Mouse (Mus musculus) hindbrain, embryonic 13.5 days (tissue): ENCODE measurements around the gene H1foo. TPM values are rescaled to one million over a fixed set of nuclear protein-coding genes. Genes with fewer than 3 reads are reported as not detected.
A peak's percentile ranks its signal among the peaks of the same experiment; 100 is the strongest.

Experiments used
- ATAC-seq: fragments of 200-750 bp; cut with Nextera tagmentation; 2 replicates; pipeline ENCODE4 v1.8.0; 2017; ENCODE audit warnings: moderate TSS enrichment; ENCODE audit not compliant: low FRiP score
- H3K27ac ChIP-seq: fragments of 300-500 bp; sonication (generic); 2 replicates; pipeline ENCODE4 v1.5.1; 2015; ENCODE audit warnings: inconsistent platforms, mild to moderate bottlenecking, moderate library complexity
- H3K27me3 ChIP-seq: fragments of 300-500 bp; sonication (generic); 2 replicates; pipeline ENCODE4 v1.6.1; 2015; ENCODE audit warnings: mild to moderate bottlenecking, inconsistent platforms
- H3K36me3 ChIP-seq: fragments of 300-500 bp; sonication (generic); 2 replicates; pipeline ENCODE4 v1.6.1; 2015; ENCODE audit warnings: mild to moderate bottlenecking, inconsistent platforms
- H3K4me1 ChIP-seq: fragments of 300-500 bp; sonication (generic); replicated peaks from 2 replicates; pipeline ENCODE4 v1.6.1; 2015; ENCODE audit warnings: inconsistent platforms
- H3K4me2 ChIP-seq: fragments of 300-500 bp; sonication (generic); 2 replicates; pipeline ENCODE4 v1.6.1; 2015; ENCODE audit warnings: inconsistent platforms, mild to moderate bottlenecking, moderate library complexity
- H3K4me3 ChIP-seq: fragments of 300-500 bp; sonication (generic); 2 replicates; pipeline ENCODE4 v1.5.1; 2015; ENCODE audit warnings: mild to moderate bottlenecking, inconsistent platforms
- H3K9ac ChIP-seq: fragments of 300-500 bp; sonication (generic); 2 replicates; pipeline ENCODE4 v1.6.1; 2015; ENCODE audit warnings: mild to moderate bottlenecking, inconsistent platforms
- H3K9me3 ChIP-seq: fragments of 300-500 bp; sonication (generic); 2 replicates; pipeline ENCODE4 v1.6.1; 2016; ENCODE audit warnings: inconsistent platforms
- WGBS: fragments of 180-500 bp; shearing (Covaris S2); methylation state at CpG from one replicate; pipeline ENCODE4 v1.1.7; 2015; 5-methylcytosine and 5-hydroxymethylcytosine counted together
- polyA plus RNA-seq: library from polyadenylated mRNA; unstranded; fragments of >200 nt; fragmentation: Nextera tagmentation; extraction: Ambion mirVana; gene quantifications from 2 replicates; pipeline ENCODE4 v1.2.1, GENCODE M21; 2015

Gene H1foo
- polyA plus RNA-seq, 1 experiment from 2014 or later = not detected

- Histone ChIP-seq H3K27me3 (0 out of 2 replicates have a peak, but pooled peaks cover 8% of the 10 kb centered on the region), H3K4me2 (no peak overlapping the region), H3K4me1 (peaks cover 40% of the 10 kb centered on the region), H3K27ac (no peak overlapping the region), H3K9me3 (no peaks in the 10 kb centered on the region), H3K9ac (no peak overlapping the region), H3K36me3 (no peaks in the 10 kb centered on the region), H3K4me3 (no peak overlapping the region)
- WGBS = 69% methylated on average over 5 of the region's 5 CpGs
- ATAC-seq = no peak
These were observed 23.3 kb downstream of the H1foo start for GRCm38 (mm10) chr6:115968086-115968485.

DNA sequence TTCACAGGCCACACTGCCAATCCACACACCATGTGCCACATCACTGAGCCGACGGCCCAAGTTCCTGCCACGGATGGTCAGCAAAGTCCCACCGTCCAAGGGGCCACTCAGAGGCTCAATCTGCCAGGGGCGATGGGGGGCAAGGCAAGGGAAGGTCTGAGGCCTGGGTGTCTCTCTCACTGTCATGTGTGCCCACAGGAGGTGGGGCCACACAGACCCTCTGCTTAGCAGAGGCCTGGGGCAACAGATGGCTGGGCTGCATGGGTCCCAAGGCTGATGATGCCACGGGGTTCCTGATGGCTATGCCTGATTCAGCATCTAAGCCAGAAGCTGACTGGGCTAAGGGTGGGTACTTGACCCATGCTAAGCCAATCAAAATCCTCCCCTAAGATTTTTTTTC, 24.0 kb downstream of the H1foo start:
- H3K9me3 ChIP-seq = no peaks in the 10 kb centered on the region
- 0 out of 2 replicates have a peak, but pooled peaks cover 11% of the 10 kb centered on the region for H3K27me3 ChIP-seq
- WGBS = 77% methylated on average over 6 of the region's 6 CpGs
- no peak overlapping the region for H3K4me3 ChIP-seq
- no peak overlapping the region; the same call in 1 of the 2 replicates for H3K9ac ChIP-seq
- H3K4me2 ChIP-seq = no peak overlapping the region
- H3K36me3 ChIP-seq = no peaks in the 10 kb centered on the region
- H3K4me1 ChIP-seq = peaks cover 39% of the 10 kb centered on the region
- H3K27ac ChIP-seq = no peak overlapping the region
- no peak for ATAC-seq

GRCm38 (mm10) chr6:115969103-115969502, 24.4 kb downstream of the H1foo start:
- H3K4me2 ChIP-seq = no peak overlapping the region
- no peak for ATAC-seq
- no peak overlapping the region for H3K27ac ChIP-seq
- 74% methylated on average over 9 of the region's 9 CpGs for WGBS
- H3K4me1 ChIP-seq = peaks cover 43% of the 10 kb centered on the region
- no peaks in the 10 kb centered on the region for H3K9me3 ChIP-seq
- no peak overlapping the region for H3K4me3 ChIP-seq
- 0 out of 2 replicates have a peak, but pooled peaks cover 7% of the 10 kb centered on the region for H3K27me3 ChIP-seq
- H3K9ac ChIP-seq = no peak overlapping the region; the same call in 1 of the 2 replicates
- H3K36me3 ChIP-seq = no peaks in the 10 kb centered on the region

- no peak overlapping the region for H3K4me2 ChIP-seq
- H3K27ac ChIP-seq = no peak overlapping the region
- 0 out of 2 replicates have a peak, but pooled peaks cover 6% of the 10 kb centered on the region for H3K27me3 ChIP-seq
- 55% methylated on average over 4 of the region's 6 CpGs for WGBS
- H3K4me1 ChIP-seq = peaks cover 48% of the 10 kb centered on the region
- no peaks in the 10 kb centered on the region for H3K36me3 ChIP-seq
- H3K9me3 ChIP-seq = no peaks in the 10 kb centered on the region
- ATAC-seq = no peak
- no peak overlapping the region for H3K4me3 ChIP-seq
- H3K9ac ChIP-seq = no peak overlapping the region
These were observed 25.2 kb downstream of the H1foo start for GRCm38 (mm10) chr6:115969952-115970351.

DNA sequence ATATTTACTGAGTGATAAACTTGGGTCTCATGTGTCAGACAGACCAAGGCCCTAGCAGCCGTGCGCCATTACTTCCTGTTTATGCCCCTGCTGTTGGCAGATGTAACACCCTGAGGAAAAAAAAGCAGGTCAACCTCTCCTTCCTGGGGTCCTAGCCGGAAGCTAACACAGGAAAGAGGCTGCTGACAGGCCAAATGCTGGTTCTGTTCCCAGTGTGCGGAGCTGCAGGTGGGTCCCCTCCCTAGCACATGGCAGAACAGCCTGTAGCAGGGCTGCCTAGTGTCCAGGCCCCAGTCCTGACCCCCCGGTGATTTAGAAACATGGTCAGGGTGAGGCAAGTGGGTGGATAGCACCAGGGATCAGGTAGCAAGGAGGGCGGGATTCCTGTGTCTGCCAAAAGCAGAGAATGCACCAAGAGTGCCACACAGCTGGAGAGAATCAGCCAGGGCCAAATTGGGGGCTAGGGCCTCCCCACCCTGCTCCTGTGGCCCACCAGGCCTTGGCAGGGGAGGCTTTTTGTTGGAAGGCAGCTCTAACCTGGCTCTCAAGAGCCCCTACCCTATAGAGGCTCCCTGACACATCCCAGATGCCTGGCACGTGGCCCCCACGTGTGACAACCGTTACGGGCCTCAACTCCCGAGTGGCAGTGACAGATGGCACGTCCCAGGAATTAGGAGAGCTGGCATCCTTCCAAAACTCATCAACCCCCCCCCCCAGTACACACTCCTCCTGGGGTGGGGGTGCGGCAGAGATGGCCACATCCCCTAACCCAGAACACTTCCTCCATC, 26.7 kb downstream of the H1foo start:
- Histone ChIP-seq H3K4me2 (no peak overlapping the region), H3K4me1 (peaks cover 48% of the 10 kb centered on the region), H3K27ac (peak overlapping the region; percentile 44; the same call in 1 of the 2 replicates), H3K4me3 (no peak overlapping the region), H3K27me3 (0 out of 2 replicates have a peak, but pooled peaks cover 6% of the 10 kb centered on the region), H3K9me3 (no peaks in the 10 kb centered on the region), H3K9ac (no peak overlapping the region), H3K36me3 (no peaks in the 10 kb centered on the region)
- ATAC-seq = peak; percentile 33; the same call in 1 of the 2 replicates
- 50% methylated on average over 13 of the region's 13 CpGs for WGBS

GRCm38 (mm10) chr6:115972083-115972764, 27.5 kb downstream of the H1foo start:
- H3K9me3 ChIP-seq = no peaks in the 10 kb centered on the region
- H3K4me1 ChIP-seq = peaks cover 48% of the 10 kb centered on the region
- no peaks in the 10 kb centered on the region for H3K36me3 ChIP-seq
- H3K27ac ChIP-seq = peak overlapping the region; percentile 44; the same call in 1 of the 2 replicates
- ATAC-seq = peak; percentile 25; the same call in 1 of the 2 replicates
- no peak overlapping the region for H3K9ac ChIP-seq
- no peak overlapping the region for H3K4me2 ChIP-seq
- 0 out of 2 replicates have a peak, but pooled peaks cover 6% of the 10 kb centered on the region for H3K27me3 ChIP-seq
- WGBS = 76% methylated on average over 7 of the region's 7 CpGs
- no peak overlapping the region for H3K4me3 ChIP-seq

DNA sequence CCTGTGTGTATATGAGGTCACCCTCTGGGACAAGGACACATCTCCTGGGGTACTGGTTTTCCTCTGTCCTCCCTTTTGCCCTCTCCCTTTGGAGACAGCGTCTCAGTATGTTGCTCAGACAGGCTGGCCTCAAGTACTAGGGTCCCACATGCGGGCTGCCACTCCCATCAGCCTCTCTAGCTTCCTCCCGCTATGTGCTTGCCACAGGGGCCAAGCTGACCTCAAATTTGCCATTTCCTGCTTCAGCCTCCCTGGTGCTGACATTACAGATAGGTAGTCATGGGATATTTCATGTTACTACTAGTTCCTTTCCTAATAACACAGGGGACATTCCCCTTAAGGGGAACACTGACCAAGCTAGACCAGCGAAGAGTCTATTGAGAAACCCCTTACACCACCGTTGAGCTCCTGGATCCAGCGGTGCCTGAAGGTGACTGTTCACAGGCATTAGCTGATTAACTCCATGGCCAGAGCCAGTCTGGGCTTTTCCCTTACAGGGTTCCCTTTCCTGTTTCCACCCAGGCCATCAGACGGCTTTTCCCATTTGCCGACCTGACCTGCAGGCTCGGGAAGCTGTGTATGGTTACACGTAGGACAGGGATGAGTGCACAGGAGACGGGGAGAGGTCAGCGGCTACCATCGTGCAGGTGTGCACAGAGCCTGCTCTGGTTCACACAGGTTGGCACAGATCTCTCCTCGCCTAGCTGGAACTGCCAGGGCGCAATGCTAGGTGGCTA, 28.6 kb downstream of the H1foo start:
- no peaks in the 10 kb centered on the region for H3K36me3 ChIP-seq
- no peak overlapping the region for H3K9ac ChIP-seq
- H3K4me3 ChIP-seq = no peak overlapping the region
- no peak for ATAC-seq
- 89% methylated on average over 15 of the region's 15 CpGs for WGBS
- H3K27ac ChIP-seq = no peak overlapping the region
- 0 out of 2 replicates have a peak, but pooled peaks cover 3% of the 10 kb centered on the region for H3K27me3 ChIP-seq
- no peak overlapping the region for H3K4me2 ChIP-seq
- peaks cover 50% of the 10 kb centered on the region for H3K4me1 ChIP-seq
- H3K9me3 ChIP-seq = no peaks in the 10 kb centered on the region

DNA sequence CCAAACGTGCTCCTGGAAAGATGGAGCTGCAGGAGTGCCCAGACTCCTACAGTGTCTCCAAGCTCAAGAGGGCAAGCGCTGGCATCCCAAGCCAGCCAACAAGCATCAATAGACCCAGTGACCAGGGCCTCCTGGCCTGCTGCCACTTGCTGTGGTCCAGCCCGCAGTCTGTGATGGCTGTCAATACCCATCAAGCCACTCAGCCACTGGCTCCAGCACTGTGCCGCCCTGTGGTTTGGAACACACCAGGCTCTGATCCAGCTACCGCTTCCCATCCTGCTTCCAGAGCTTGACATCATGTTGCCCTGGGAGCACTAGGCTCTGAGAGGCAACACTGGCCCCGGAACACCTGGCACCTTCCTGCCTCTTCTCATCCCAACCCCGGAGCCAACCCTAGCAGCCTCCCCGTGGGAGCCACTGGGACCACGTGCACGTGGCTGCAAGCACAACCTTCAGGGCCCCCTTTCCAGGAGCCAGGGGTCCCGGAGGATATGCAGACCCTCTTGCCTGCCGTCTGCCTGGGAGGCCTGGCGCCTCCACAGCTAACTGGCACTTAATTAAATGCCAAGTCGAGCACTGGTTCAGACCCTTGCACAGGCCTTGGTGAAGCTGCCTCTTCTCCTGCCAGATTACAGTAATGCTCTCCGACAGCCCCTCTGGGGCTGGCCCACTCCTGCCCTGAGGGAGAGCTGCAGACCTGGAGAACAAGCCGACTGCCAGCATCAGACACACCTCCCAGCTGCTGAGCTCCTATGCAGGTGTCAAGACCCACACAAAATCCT, 29.3 kb downstream of the H1foo start:
- H3K36me3 ChIP-seq = no peaks in the 10 kb centered on the region
- H3K4me1 ChIP-seq = peaks cover 43% of the 10 kb centered on the region
- H3K27ac ChIP-seq = no peak overlapping the region
- 66% methylated on average over 16 of the region's 16 CpGs for WGBS
- H3K9ac ChIP-seq = peak overlapping the region; percentile 8; the same call in 1 of the 2 replicates
- no peaks in the 10 kb centered on the region for H3K9me3 ChIP-seq
- no peak overlapping the region for H3K4me3 ChIP-seq
- no peak for ATAC-seq
- H3K27me3 ChIP-seq = 0 out of 2 replicates have a peak, but pooled peaks cover 3% of the 10 kb centered on the region
- no peak overlapping the region for H3K4me2 ChIP-seq

DNA sequence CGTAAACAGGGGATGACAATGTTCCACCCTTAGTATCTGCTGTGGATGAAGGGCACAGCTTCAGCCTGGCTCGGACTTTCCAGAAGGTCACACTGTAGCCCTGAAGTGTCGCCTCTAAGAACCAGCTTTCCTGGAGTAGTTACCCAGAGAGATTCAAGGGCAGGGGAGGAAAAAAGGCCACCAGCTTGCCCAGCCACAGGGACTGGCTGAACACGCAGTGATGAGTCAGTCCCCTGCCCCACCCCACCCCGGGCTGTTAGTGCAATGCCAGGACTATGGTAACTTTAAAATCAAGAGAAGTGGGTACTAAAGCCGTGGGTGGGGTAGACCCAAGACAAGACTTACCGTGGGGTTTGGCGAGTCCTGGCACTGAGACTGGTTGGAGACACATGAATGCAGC, 30.9 kb downstream of the H1foo start:
- no peak overlapping the region for H3K9ac ChIP-seq
- no peak overlapping the region for H3K27ac ChIP-seq
- H3K4me1 ChIP-seq = peaks cover 43% of the 10 kb centered on the region
- 87% methylated on average over 8 of the region's 8 CpGs for WGBS
- H3K36me3 ChIP-seq = no peaks in the 10 kb centered on the region
- no peak for ATAC-seq
- no peaks in the 10 kb centered on the region for H3K9me3 ChIP-seq
- H3K4me2 ChIP-seq = no peak overlapping the region
- H3K4me3 ChIP-seq = no peak overlapping the region
- H3K27me3 ChIP-seq = 0 out of 2 replicates have a peak, but pooled peaks cover 3% of the 10 kb centered on the region

DNA sequence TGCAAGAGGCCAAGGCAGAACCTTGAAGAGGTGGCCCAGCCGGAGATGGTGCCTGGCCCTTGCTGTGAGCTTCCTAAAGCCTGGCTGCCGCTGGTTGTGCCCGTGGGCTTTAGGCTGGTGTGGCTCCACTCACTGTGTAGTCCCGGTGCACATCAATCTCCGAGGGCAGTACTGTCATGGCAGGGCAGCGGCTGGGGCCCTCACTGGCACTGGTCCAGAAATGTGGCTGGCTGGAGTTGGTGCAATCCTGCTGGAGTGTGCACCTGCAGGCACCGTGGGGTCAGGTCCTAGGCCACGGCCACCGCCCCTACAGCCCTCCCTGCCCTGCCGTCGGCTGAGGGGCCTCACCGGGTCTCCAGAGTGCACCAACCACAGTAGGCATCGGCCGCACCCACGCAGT, 33.1 kb downstream of the H1foo start:
- Histone ChIP-seq H3K27me3 (0 out of 2 replicates have a peak, but pooled peaks cover 3% of the 10 kb centered on the region), H3K4me1 (peaks cover 26% of the 10 kb centered on the region), H3K27ac (no peak overlapping the region), H3K4me3 (no peak overlapping the region), H3K4me2 (no peak overlapping the region), H3K36me3 (no peaks in the 10 kb centered on the region), H3K9ac (no peak overlapping the region), H3K9me3 (no peaks in the 10 kb centered on the region)
- no peak for ATAC-seq
- 84% methylated on average over 15 of the region's 15 CpGs for WGBS

DNA sequence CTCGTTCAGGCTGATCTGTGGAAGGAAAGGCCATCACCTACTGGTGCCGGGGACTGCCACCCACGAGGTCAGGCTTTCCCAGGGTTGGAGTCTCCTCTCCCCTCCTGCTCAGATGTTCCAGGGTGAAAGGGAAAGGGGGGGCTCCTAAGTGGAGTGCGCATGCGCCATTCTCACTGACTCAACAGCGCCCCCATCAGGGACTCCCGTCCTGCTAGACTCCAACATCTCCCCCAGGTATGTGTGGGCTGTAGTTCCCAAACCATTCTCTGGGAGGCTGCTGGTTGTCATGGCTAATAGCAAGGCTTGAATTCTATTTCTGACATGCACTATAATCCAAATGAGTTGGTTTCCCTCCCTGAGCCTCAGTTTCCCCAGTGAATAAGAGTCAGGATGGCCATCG, 33.9 kb downstream of the H1foo start:
- H3K4me3 ChIP-seq = no peak overlapping the region
- ATAC-seq = no peak
- WGBS = 67% methylated on average over 8 of the region's 8 CpGs
- H3K36me3 ChIP-seq = no peaks in the 10 kb centered on the region
- peaks cover 24% of the 10 kb centered on the region for H3K4me1 ChIP-seq
- no peak overlapping the region for H3K27ac ChIP-seq
- no peaks in the 10 kb centered on the region for H3K9me3 ChIP-seq
- H3K9ac ChIP-seq = no peak overlapping the region
- H3K27me3 ChIP-seq = 0 out of 2 replicates have a peak, but pooled peaks cover 1% of the 10 kb centered on the region
- H3K4me2 ChIP-seq = no peak overlapping the region
